Mouse (Mus musculus) brown adipose tissue, adult 24 weeks (tissue): ENCODE measurements around the gene Brk1. TPM values are rescaled to one million over a fixed set of nuclear protein-coding genes. Genes with fewer than 3 reads are reported as not detected.

Source experiments
- H3K27ac ChIP-seq: fragments of 200-500 bp; replicated peaks from 2 replicates; pipeline ENCODE4 v1.5.1; 2012; ENCODE audit warnings: low read depth, mild to moderate bottlenecking, low read length
- H3K4me1 ChIP-seq: fragments of 200-500 bp; 2 replicates; pipeline ENCODE4 v1.6.1; 2012; ENCODE audit warnings: low read length, mixed read lengths; ENCODE audit not compliant: control insufficient read depth, insufficient read depth, insufficient read length
- H3K4me3 ChIP-seq: fragments of 200-500 bp; 2 replicates; pipeline ENCODE4 v1.5.1; 2012; ENCODE audit warnings: low read depth, mild to moderate bottlenecking, low read length, moderate library complexity; ENCODE audit not compliant: insufficient read depth
- polyA plus RNA-seq: library from polyadenylated mRNA; stranded (reverse); fragments of >200 nt; gene quantifications from 2 replicates; pipeline ENCODE4 v1.2.4, GENCODE M21; 2012; ENCODE audit not compliant: missing spikeins, insufficient read depth, insufficient read length

Gene Brk1
- polyA plus RNA-seq, result 158 and 192 TPM in 2 replicates

DNA sequence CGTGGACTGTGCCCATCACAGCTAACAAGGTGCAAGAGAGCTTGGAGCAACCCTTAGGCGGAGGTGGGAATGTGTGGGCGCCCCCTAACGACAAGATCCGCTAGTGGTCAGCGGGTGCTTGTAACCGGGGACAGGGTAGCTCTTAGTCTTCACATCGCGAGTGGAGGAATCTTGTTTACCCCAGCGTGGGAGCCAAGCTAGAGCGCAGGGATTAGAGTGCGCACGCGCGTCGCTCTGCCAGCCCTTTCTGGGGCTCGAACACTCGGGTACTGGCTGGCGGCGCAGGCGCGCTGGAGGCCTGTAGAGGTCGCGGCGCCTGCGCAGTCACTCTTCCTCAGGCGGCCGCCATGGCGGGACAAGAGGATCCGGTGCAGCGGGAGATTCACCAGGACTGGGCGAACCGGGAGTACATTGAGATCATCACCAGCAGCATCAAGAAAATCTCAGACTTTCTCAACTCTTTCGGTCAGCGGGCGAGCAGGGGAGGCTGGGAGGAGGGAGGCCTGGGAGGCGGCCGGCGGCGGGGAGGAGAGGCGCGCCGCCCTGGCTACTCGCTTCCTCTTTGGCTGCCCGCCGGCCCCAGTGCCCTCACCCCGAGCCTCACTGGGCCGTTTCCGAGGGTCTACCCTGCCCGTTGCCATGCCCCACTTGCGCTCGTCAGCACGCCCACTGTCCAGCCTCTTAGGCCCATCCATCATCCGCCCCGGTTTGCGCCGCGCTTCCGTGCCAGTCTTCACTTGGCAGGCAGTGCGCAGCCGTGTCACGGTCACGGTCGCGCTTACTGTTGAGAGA lies at the start of gene Brk1:
Brk1 (plus strand) TSS at position 341 of the 792 bp plus-strand sequence.
- Histone ChIP-seq H3K4me1 (peaks cover 5% of the 10 kb centered on the region), H3K4me3 (peak within 1 kb of the TSS; percentile 73), H3K27ac (peak within 1 kb of the TSS; percentile 78)

DNA sequence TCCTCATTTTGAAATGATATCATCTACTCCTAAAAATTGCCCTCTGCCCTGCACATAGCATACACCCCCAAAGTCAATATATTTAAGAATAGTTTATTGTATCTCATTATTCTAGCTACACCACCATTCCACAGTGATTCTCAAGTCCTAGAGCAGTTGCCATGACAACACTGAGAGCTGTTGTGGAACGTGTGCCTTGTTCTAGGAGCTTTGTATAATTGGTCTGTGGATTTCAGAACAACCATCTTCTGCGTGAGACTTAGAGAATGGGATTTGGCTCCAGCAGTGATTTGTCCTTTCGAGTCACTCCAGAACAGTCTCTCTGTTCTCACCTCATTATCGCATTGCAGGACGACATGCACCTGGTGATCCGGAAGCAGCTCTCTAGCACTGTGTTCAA lies 44.8 kb upstream of the Brk1 start:
- H3K27ac ChIP-seq, result no peak overlapping the region
- H3K4me1 ChIP-seq, result no peaks in the 10 kb centered on the region
- H3K4me3 ChIP-seq, result no peak overlapping the region

DNA sequence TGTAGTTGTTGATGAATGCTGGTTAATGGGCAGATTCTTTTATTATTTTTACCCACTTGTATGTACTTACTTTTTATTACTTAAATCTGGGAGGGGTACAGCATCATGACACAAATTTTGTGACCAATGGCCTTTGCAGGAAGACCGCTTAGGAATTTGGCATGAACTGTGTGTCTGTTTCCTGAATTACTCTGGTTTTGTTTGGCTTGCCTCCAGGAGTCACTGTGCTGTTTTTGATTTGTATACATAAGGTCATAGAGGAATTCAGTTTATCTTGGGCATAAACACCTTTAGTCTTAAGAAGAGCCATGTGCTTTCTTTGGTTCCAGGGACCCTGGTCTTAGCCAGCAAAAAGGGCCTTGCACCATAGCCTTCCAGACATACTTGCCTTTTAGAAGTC lies 40.0 kb upstream of the Brk1 start:
- Histone ChIP-seq H3K4me1 (no peaks in the 10 kb centered on the region), H3K4me3 (no peak overlapping the region), H3K27ac (no peak overlapping the region)

DNA sequence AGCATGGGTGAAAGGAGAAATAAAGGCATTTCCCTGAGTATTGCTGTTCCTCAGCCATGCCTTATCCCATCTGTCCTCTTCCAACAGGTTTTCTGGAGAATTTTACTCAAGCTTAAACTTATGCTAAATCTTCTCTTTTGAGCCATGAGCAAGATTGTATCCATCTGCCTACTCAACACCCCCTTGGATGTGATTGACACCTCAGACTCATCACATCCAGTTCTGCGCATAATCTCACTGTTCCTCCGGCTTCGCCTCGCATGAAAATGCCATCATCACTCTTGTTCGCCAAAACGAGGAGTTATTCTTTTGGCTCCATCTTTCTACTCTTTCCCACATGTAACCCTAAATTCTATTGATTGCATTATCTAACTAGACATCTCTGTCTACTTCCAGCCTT lies 28.5 kb upstream of the Brk1 start:
- H3K4me1 ChIP-seq, result no peaks in the 10 kb centered on the region
- no peak overlapping the region for H3K27ac ChIP-seq
- H3K4me3 ChIP-seq, result no peak overlapping the region

DNA sequence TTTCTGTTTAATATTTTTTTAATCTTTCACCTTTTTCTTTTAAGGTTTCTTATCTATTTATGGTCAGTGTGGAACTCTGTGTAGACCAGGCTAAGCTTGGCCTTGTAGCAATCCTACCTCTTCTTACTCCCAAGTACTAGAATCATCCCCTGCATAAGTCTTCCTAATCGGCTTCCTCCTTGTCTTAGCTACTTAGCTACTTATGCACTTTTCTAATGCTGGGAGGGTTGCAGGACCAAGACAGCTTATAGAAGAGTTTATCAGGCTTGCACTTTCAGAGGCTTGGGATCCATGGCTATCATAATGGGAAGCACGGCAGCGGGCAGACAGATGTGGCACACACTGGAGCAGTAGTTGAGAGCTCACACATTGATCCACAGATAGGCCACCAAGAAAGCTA lies 25.3 kb upstream of the Brk1 start:
- H3K4me1 ChIP-seq, result no peaks in the 10 kb centered on the region
- no peak overlapping the region for H3K27ac ChIP-seq
- H3K4me3 ChIP-seq, result no peak overlapping the region

DNA sequence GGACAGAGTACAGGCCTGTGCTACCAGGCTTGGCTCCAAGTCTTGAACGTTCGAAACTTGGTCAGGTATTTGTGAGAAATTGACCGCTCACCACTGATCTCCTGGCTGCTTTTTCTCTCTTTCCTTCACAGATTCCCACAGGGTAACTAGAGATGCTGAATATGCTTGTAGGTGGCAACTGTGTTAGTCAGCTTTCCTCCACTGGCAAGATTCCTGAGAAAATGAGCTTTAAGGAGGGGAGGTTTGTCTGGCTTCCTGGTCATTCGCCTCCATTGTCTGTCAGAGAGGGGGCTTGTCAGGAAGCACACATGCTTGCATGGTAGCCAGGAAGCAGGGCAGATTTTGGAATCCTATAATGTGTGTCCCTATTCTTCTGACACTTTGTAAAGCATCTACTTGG lies 21.5 kb upstream of the Brk1 start:
- no peak overlapping the region for H3K4me3 ChIP-seq
- no peak overlapping the region for H3K27ac ChIP-seq
- H3K4me1 ChIP-seq, result no peaks in the 10 kb centered on the region

DNA sequence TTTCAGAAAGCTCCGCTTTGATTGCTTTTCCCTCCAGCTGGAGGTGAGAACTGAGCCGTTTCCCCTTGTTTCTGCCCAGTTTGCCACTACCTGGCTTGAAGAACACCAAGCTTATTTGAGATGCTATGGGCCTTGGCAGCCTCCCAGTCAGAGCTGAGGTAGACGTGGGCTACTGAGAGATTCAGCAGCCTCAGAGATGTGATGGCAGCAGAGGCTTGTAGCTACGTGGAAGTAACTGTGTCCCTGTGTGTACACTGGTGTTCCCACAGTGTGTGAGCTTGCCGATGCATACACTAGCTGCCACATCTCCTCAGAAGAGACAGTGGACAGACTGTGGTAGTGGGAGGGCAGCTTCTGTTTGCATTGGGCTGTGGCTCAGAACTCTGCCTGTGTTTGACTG lies 19.5 kb upstream of the Brk1 start:
- Histone ChIP-seq H3K4me3 (no peak overlapping the region), H3K4me1 (no peaks in the 10 kb centered on the region), H3K27ac (no peak overlapping the region)

DNA sequence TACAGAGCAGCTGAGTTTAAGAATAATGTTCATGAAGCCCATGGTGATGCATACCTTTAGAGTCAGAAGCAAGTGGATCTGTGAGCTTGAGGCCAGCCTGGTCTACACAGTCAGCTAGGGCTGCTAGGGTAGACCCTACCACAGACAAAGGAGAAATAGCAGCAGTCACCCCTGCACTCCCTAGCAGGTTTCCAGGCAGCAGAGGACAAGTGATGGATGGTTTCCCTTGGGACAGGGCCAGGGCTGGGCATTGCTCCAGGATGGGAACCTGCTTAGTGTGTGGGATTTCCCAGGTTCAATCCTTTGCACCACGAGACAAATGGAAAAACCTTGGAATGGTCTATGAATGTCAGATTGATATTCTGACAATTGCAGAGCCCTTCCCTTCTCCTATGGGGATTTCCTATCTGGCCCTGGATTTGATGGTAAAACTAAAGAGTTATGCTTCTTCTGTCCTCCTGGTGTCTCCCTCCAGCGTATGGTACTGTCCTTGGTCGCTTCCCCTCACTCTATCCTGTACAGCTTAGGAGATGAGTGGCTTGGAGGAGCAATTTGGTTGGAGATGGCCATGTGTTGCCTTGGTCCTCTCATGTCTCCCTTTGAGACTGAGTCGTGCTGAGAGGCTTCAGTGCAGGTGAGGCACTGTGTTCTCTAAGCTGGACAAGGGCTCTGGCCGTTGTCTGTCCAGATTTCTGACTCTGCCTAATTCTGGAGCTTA lies 17.9 kb upstream of the Brk1 start:
- no peaks in the 10 kb centered on the region for H3K4me1 ChIP-seq

DNA sequence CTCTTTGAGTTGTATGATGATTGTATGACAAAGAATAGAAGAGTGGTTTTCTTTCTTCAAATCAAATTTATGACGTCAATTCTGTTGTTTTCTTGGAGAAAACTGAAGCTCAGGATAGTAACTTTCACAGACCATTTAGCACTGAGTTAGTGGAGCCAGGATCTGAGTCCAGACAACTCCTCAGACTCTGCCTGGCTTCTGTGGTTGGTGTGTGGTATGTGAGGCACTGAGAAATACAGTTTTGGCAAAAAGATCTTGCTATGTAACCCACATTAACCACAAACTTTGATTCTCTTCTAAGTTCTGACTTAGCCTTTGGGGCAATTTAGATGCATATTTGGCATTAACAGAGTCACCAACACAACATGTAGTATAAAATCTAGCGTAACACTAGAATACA lies 11.9 kb upstream of the Brk1 start:
- Histone ChIP-seq H3K4me3 (no peak overlapping the region), H3K27ac (no peak overlapping the region), H3K4me1 (no peaks in the 10 kb centered on the region)

More for the DNA sequence above, 17.9 kb upstream of the Brk1 start:
- Histone ChIP-seq H3K4me3 (no peak overlapping the region), H3K27ac (no peak overlapping the region)

DNA sequence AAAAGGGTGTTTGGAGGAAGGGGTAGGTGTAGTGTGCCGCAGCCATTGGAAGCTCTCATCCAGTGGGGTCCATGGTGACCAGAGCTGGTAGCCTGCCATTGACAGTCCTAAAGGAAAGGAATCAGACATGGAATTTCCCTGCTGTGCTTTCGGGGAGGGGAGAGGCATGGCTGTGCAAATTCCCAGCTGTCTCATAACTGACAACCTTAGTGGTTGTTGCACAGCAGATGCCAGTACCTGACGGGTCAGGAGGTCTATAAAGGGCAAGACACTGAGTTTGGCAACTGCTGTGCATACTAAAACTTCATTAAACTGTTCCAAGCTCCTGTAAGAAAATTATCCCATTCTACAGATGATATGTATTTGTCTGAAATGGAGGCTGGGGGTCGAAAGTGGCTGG lies 6.6 kb upstream of the Brk1 start:
- Histone ChIP-seq H3K4me3 (no peak overlapping the region), H3K27ac (no peak overlapping the region), H3K4me1 (no peaks in the 10 kb centered on the region)

DNA sequence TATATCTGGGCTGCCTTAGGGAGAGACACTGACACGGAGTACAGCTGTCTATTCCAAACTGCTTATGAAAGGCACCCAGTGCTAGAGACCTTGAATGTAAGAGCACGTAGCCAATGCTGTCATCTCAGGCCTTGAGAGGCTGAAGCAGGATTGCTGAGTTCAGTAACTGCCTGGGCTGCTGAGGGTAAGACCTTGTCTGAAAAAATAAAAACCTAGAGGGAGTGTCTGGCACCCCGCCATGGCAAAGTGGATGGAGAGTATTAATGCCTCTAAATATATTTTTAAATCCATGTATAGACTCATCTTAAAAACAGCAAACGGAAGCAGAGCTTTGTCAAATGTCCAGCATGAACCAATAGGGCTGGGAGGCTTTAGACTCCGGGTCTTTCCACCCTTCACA lies 4.7 kb upstream of the Brk1 start:
- Histone ChIP-seq H3K4me1 (no peaks in the 10 kb centered on the region), H3K4me3 (no peak overlapping the region), H3K27ac (no peak overlapping the region)

DNA sequence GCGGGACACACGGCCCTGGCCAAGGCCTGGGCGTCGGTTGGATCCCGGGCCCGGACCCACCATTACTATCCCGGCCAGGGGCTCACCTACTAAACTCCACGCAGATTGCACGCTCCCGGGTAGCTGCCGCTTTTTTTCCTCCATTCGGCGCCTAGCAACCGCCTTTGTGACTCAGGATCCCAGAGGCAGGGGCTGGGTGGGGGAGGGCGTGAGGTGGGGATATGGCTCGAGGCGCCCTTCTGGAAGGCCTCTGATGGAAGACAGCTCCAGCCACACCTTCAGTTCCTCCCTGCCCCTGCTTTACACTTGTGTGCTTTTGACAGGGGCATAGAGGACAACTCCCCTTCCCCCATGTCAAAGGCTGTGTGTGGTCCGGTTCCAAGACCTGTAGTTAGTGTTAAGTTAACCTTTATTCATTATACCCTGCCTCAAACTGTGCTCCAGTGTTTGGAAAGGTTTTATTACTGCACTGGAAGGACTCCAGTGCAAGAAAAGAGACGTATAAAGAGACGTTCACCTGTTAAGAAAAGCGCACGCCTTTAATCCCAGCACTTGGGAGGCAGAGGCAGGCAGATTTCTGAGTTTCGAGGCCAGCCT lies 3.9 kb upstream of the Brk1 start, which contains the start of gene Fancd2os:
Fancd2os (minus strand) TSS at position 173 of the 597 bp plus-strand sequence.
- Histone ChIP-seq H3K4me3 (no peak within 1 kb of the TSS), H3K4me1 (no peaks in the 10 kb centered on the region), H3K27ac (no peak within 1 kb of the TSS)

DNA sequence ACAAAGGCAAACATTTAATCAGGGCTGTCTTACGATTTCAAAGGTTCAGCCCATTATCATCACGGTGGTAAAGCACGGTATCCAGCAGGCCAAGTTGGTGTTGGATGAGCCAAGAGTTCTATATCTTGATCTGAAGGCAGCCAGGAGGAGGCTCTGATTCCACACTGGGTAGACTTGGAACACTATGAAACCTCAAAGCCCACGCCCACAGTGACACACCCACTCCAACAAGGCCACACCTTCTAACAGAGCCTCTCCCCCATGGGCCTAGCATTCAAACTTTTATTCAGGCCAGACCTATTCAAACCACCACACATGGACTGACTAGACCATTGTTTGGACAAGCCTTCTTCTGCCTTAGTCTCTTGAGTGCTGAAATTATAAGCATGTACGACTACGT lies 1.8 kb upstream of the Brk1 start:
- no peak overlapping the region for H3K27ac ChIP-seq

DNA sequence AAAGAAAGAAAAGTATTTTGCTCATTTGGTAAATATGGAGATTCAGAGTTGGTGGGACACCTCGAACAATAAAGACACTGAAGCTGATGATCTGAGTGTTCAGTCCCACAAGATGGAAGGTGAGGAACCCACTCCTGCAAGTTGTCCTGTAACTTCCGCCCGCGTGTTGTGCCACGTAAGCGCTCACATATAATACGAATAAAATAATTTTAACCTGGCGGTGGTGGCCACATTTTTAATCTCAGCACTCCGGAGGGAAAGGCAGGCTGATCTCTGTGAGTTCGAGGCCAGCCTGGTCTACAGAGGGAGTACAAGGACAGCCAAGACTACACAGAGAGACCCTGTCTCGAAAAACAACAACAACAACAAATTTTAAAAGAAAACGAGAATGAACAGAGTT lies 579 bp upstream of the Brk1 start:
- peak overlapping the region; percentile 63 for H3K27ac ChIP-seq
- peaks cover 5% of the 10 kb centered on the region for H3K4me1 ChIP-seq
- H3K4me3 ChIP-seq, result peak overlapping the region; percentile 73

More for the DNA sequence above, 1.8 kb upstream of the Brk1 start:
- H3K4me3 ChIP-seq, result no peak overlapping the region
- H3K4me1 ChIP-seq, result peaks cover 5% of the 10 kb centered on the region

DNA sequence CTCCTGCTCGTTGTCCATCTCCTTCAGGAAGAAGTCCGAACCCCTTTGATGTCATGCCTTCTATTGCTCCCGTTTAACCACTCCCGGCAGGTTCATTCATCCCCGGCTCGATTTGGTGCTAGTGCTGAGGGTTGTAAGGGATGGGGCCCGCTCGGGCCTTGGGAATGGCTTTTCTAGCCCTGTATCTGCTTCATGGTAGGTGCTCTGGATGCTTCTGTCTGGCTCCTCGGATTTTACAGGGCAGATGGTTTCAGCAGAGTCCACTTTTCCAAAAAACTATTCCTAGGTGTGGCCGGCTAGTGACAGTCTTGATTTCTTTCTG lies 613 bp downstream of the Brk1 start:
- Histone ChIP-seq H3K4me3 (peak overlapping the region; percentile 73), H3K4me1 (peaks cover 5% of the 10 kb centered on the region), H3K27ac (peak overlapping the region; percentile 78)
